Mouse (Mus musculus) spleen, adult 2 months (tissue): Measurements from ENCODE around the gene 1700001L19Rik. TPM values are rescaled to one million over a fixed set of nuclear protein-coding genes. Genes with fewer than 3 reads are reported as not detected.

Experiments used
- DNase-seq, 2 experiments: peaks; one replicate each; pipeline versions ENCODE4 v3.0.0 to v3.0.0-alpha.2; 2012 to 2021; ENCODE audit warnings: low spot score in 2 of 2, low read depth in 1 of 2
- H3K27ac ChIP-seq: fragments of 200-500 bp; 2 replicates; pipeline ENCODE4 v1.5.1; 2012; ENCODE audit warnings: low read length, inconsistent platforms; ENCODE audit not compliant: insufficient read depth
- H3K27me3 ChIP-seq: fragments of 200-500 bp; 2 replicates; pipeline ENCODE4 v1.6.1; 2012; ENCODE audit warnings: mild to moderate bottlenecking, moderate library complexity, low read length, inconsistent platforms; ENCODE audit not compliant: control insufficient read depth, insufficient read depth
- H3K36me3 ChIP-seq: fragments of 200-500 bp; 2 replicates; pipeline ENCODE4 v1.6.1; 2012; ENCODE audit warnings: mild to moderate bottlenecking, low read length, inconsistent platforms; ENCODE audit not compliant: control insufficient read depth, insufficient read depth
- H3K4me1 ChIP-seq: fragments of 200-500 bp; 2 replicates; pipeline ENCODE4 v1.6.1; 2011; ENCODE audit warnings: inconsistent platforms; ENCODE audit not compliant: control insufficient read depth, insufficient read depth, insufficient read length
- H3K4me3 ChIP-seq: fragments of 200-500 bp; 2 replicates; pipeline ENCODE4 v1.5.1; 2011; ENCODE audit warnings: mild to moderate bottlenecking, inconsistent platforms; ENCODE audit not compliant: insufficient read depth, insufficient read length; ENCODE audit errors: extremely low read depth
- CTCF ChIP-seq: fragments of 200-500 bp; IDR thresholded peaks from 2 replicates; pipeline ENCODE4 v1.5.1; 2011; ENCODE audit warnings: mild to moderate bottlenecking, inconsistent platforms; ENCODE audit not compliant: insufficient read depth, insufficient read length, insufficient replicate concordance; ENCODE audit errors: extremely low read depth
- POLR2A ChIP-seq: fragments of 200-500 bp; IDR thresholded peaks from 2 replicates; pipeline ENCODE4 v1.6.1; 2011; ENCODE audit warnings: low read depth, low read length, inconsistent platforms
- WGBS: fragments of 180-500 bp; shearing (Covaris S2); methylation state at CpG from one replicate; pipeline ENCODE4 v1.1.7; 2018; 5-methylcytosine and 5-hydroxymethylcytosine counted together
- polyA plus RNA-seq: library from polyadenylated mRNA; depleted of rRNA; stranded (reverse); fragments of >200 nt; gene quantifications from 2 replicates; pipeline ENCODE4 v1.2.3, GENCODE M21; 2012

The 1700001L19Rik gene
- polyA plus RNA-seq, 1 experiment: not detected

- no peak for TF ChIP-seq POLR2A
- no peak for TF ChIP-seq CTCF
- no peaks in the 10 kb centered on the region for H3K27me3 ChIP-seq
- no peak overlapping the region for H3K27ac ChIP-seq
- 93% methylated on average over 11 of the region's 11 CpGs for WGBS
- H3K36me3 ChIP-seq: peaks cover 12% of the 10 kb centered on the region
- H3K4me1 ChIP-seq: peaks cover 2% of the 10 kb centered on the region; the same call in 1 of the 2 replicates
- H3K4me3 ChIP-seq: no peak overlapping the region
- DNase-seq: no peak
These were observed 13.3 kb upstream of the 1700001L19Rik start for GRCm38 (mm10) chr13:68583961-68584360.

- peaks cover 24% of the 10 kb centered on the region for H3K36me3 ChIP-seq
- TF ChIP-seq CTCF: no peak
- WGBS: 93% methylated on average over 7 of the region's 7 CpGs
These were observed 11.8 kb upstream of the 1700001L19Rik start for GRCm38 (mm10) chr13:68585441-68585840.

GRCm38 (mm10) chr13:68588352-68588751, 8.9 kb upstream of the 1700001L19Rik start:
- no peak overlapping the region for H3K4me3 ChIP-seq
- DNase-seq: no peak
- H3K36me3 ChIP-seq: peaks cover 38% of the 10 kb centered on the region
- H3K27me3 ChIP-seq: no peaks in the 10 kb centered on the region
- TF ChIP-seq CTCF: no peak
- no peak for TF ChIP-seq POLR2A
- no peak overlapping the region for H3K27ac ChIP-seq
- no peaks in the 10 kb centered on the region for H3K4me1 ChIP-seq

More at GRCm38 (mm10) chr13:68585441-68585840, 11.8 kb upstream of the 1700001L19Rik start:
- no peak for DNase-seq
- Histone ChIP-seq H3K4me3 (no peak overlapping the region), H3K4me1 (peaks cover 2% of the 10 kb centered on the region; the same call in 1 of the 2 replicates), H3K27ac (no peak overlapping the region), H3K27me3 (no peaks in the 10 kb centered on the region)

GRCm38 (mm10) chr13:68593797-68594196, 3.4 kb upstream of the 1700001L19Rik start:
- Histone ChIP-seq H3K27me3 (peaks cover 1% of the 10 kb centered on the region; the same call in 1 of the 2 replicates), H3K36me3 (peaks cover 29% of the 10 kb centered on the region), H3K4me1 (no peaks in the 10 kb centered on the region), H3K4me3 (no peak overlapping the region), H3K27ac (no peak overlapping the region)
- DNase-seq: no peak
- TF ChIP-seq CTCF (no peak), POLR2A (no peak)
- WGBS: 85% methylated on average over 1 of the region's 1 CpGs

- TF ChIP-seq POLR2A (no peak), CTCF (no peak)
- Histone ChIP-seq H3K4me1 (no peaks in the 10 kb centered on the region), H3K27me3 (peaks cover 1% of the 10 kb centered on the region; the same call in 1 of the 2 replicates), H3K36me3 (no peaks in the 10 kb centered on the region; the same call in 1 of the 2 replicates), H3K4me3 (no peak overlapping the region), H3K27ac (no peak overlapping the region)
- WGBS: 32% methylated on average over 13 of the region's 13 CpGs
- DNase-seq: no peak
These were observed 446 bp downstream of the 1700001L19Rik start for GRCm38 (mm10) chr13:68597667-68598066.

GRCm38 (mm10) chr13:68598953-68599352, 1.7 kb downstream of the 1700001L19Rik start:
- Histone ChIP-seq H3K27me3 (peaks cover 1% of the 10 kb centered on the region; the same call in 1 of the 2 replicates), H3K27ac (no peak overlapping the region), H3K4me3 (no peak overlapping the region), H3K4me1 (no peaks in the 10 kb centered on the region), H3K36me3 (no peaks in the 10 kb centered on the region)
- TF ChIP-seq CTCF: no peak
- TF ChIP-seq POLR2A: no peak
- no peak for DNase-seq

GRCm38 (mm10) chr13:68601184-68601583, 4.0 kb downstream of the 1700001L19Rik start:
- 28% methylated on average over 6 of the region's 6 CpGs for WGBS
- DNase-seq: no peak
- no peaks in the 10 kb centered on the region for H3K4me1 ChIP-seq
- TF ChIP-seq POLR2A: no peak
- no peak for TF ChIP-seq CTCF
- no peak overlapping the region for H3K4me3 ChIP-seq
- H3K27me3 ChIP-seq: peaks cover 1% of the 10 kb centered on the region; the same call in 1 of the 2 replicates
- H3K36me3 ChIP-seq: no peaks in the 10 kb centered on the region
- H3K27ac ChIP-seq: no peak overlapping the region

- no peaks in the 10 kb centered on the region for H3K27me3 ChIP-seq
- no peaks in the 10 kb centered on the region for H3K36me3 ChIP-seq
- H3K4me3 ChIP-seq: no peak overlapping the region
- TF ChIP-seq CTCF (no peak), POLR2A (no peak)
- no peak for DNase-seq
- H3K4me1 ChIP-seq: no peaks in the 10 kb centered on the region
- no peak overlapping the region for H3K27ac ChIP-seq
- 76% methylated on average over 6 of the region's 6 CpGs for WGBS
These were observed 5.9 kb downstream of the 1700001L19Rik start for GRCm38 (mm10) chr13:68603085-68603484.
